In the genomic region with DNA sequence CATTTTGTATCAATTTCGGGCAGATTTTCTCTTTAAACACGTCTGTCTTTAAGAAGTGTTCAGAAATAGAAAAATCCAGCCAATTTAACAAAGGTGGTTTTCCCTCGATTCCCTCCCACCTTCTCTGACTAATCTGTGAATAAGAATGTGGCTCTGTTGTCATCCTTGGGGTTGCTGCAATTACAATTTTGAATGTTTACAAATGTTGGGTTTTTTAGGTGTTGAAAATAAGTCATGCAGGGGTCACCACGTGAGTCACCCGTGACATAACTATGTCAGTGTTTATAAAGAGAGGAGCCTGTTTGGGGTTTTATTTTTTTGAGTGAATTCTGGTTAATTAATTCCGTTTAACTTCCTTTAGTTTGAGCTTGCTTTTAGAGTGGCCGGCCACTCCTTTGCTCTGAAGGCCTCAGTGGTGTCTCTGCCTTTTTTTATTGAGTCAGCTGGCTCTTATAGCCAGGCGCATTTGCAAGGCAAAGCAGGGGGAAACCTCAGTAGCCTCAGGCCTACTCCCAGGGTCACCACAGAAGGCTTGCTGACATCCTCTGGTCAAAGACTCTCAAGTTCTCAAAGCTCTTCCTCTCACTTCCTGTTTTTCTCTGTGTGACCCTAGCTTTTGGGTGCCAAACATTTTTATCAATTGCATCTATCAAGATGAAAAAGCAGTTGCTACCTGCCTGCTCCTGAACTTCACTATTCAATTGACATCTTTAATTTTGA, we compare ENCODE assay signal across 12 mouse cellular contexts.
DNase-seq lines count a peak whose midpoint lies in the region; ATAC-seq and TF ChIP-seq lines count a peak whose summit lies in the region.
"Had no signal": no experiment of that assay in that cellular context is flagged by ENCODE, and none has a peak within 500 bp of the region (broad histone marks: within the 10 kb centered on the region; RNA-seq: fewer than 3 reads in every experiment).

No protein-coding gene starts in this region.

- no peaks in the 10 kb centered on the region for H3K27me3 ChIP-seq in kidney, embryonic 16.5 days (ENCODE audit: insufficient read depth, low read length)
- H3K27me3 ChIP-seq in forebrain, embryonic 11.5 days (ENCODE audit: control insufficient read depth, insufficient read depth, low read length), result peaks cover 2% of the 10 kb centered on the region; the same call in 1 of the 2 replicates

- H3K4me1 ChIP-seq in kidney, embryonic 16.5 days (ENCODE audit: insufficient read depth, low read length), result peaks cover 12% of the 10 kb centered on the region; the same call in 1 of the 2 replicates
- H3K4me1 ChIP-seq in ES-E14 (ENCODE audit: control insufficient read depth in 2 of 2, insufficient read depth in 2 of 2, low read length in 2 of 2, poor library complexity in 1 of 2), result peaks cover 0 to 6% of the 10 kb centered on the region in 2 experiments; a peak in 2 of 4 replicates
- 0 out of 2 replicates have a peak, but pooled peaks cover 4% of the 10 kb centered on the region for H3K4me1 ChIP-seq in forebrain, embryonic 11.5 days (replicated peaks; ENCODE audit: control insufficient read depth, insufficient read depth, low read length)

- no peak overlapping the region for H3K4me3 ChIP-seq in kidney, embryonic 16.5 days (ENCODE audit: low read length)
- no peak overlapping the region for H3K4me3 ChIP-seq in ES-E14 (ENCODE audit: insufficient read depth in 1 of 2, low read depth in 1 of 2, low read length in 2 of 2, poor library complexity in 1 of 2, severe bottlenecking in 1 of 2)
- no peak overlapping the region for H3K4me3 ChIP-seq in forebrain, embryonic 11.5 days (ENCODE audit: low read depth, low read length)

- H3K9ac ChIP-seq in kidney, embryonic 16.5 days (replicated peaks; ENCODE audit: low read length), result no peak overlapping the region
- no peak overlapping the region for H3K9ac ChIP-seq in ES-E14 (ENCODE audit: insufficient read depth, low read depth, low read length, poor library complexity, severe bottlenecking)
- H3K9ac ChIP-seq in forebrain, embryonic 11.5 days (ENCODE audit: low read length), result no peak overlapping the region
- H3K9ac ChIP-seq: liver, embryonic 14.5 days had no signal

- no peaks in the 10 kb centered on the region for H3K9me3 ChIP-seq in kidney, embryonic 16.5 days (ENCODE audit: low read length)
- no peaks in the 10 kb centered on the region for H3K9me3 ChIP-seq in ES-E14 (ENCODE audit: control insufficient read depth, insufficient read depth, low read depth, low read length)
- H3K9me3 ChIP-seq in forebrain, embryonic 11.5 days (ENCODE audit: control insufficient read depth, low read length), result no peaks in the 10 kb centered on the region

- no peak for DNase-seq in kidney, adult 11 months
- no peak for DNase-seq in ES-E14 (ENCODE audit: low read depth, low spot score)
- peak; percentile 23 for DNase-seq in embryo, embryonic 10 days (ENCODE audit: low spot score)
- peak; percentile 16 for DNase-seq in neural tube, embryonic 10.5 days (ENCODE audit: extremely low spot score, low spot score)
- DNase-seq in lung, postnatal 14 days, result no peak
- no peak for DNase-seq in testis, postnatal 14 days (ENCODE audit: low spot score)
- DNase-seq in forebrain, embryonic 11.5 days (ENCODE audit: low spot score), result no peak
- DNase-seq: cerebellum, postnatal 25 days; lung, postnatal 4 days had no signal

- peak overlapping the region; percentile 40; the same call in 1 of the 2 replicates for H3K27ac ChIP-seq in kidney, embryonic 16.5 days (ENCODE audit: low read length)
- H3K27ac ChIP-seq in ES-E14 (ENCODE audit: insufficient read depth, low read depth, low read length, poor library complexity, severe bottlenecking), result no peak overlapping the region
- H3K27ac ChIP-seq in forebrain, embryonic 11.5 days (ENCODE audit: low read depth, low read length), result no peak overlapping the region
- H3K27ac ChIP-seq: liver, embryonic 14.5 days had no signal

- H3K4me2 ChIP-seq in kidney, embryonic 16.5 days (replicated peaks; ENCODE audit: low read depth, low read length), result 0 out of 2 replicates have a peak overlapping the region, but pooled peaks have one; percentile 17
- H3K4me2 ChIP-seq in forebrain, embryonic 11.5 days (ENCODE audit: low read depth, low read length, severe bottlenecking), result no peak overlapping the region

- in situ Hi-C loops in ES-E14 (cut with MboI; ENCODE audit: low sequenced_read_pairs in 2 of 2, unreplicated experiment in 2 of 2), result no loop called here

- no peaks in the 10 kb centered on the region for H3K36me3 ChIP-seq in kidney, embryonic 16.5 days (ENCODE audit: insufficient read depth, low read length)
- no peaks in the 10 kb centered on the region for H3K36me3 ChIP-seq in ES-E14 (ENCODE audit: control insufficient read depth, insufficient read depth, low read length, poor library complexity, severe bottlenecking)
- H3K36me3 ChIP-seq in forebrain, embryonic 11.5 days (ENCODE audit: control insufficient read depth, insufficient read depth, low read length), result no peaks in the 10 kb centered on the region

- ATAC-seq in kidney, embryonic 16.5 days (ENCODE audit: low FRiP score, low TSS enrichment), result no peak
- ATAC-seq in forebrain, embryonic 11.5 days (replicated peaks; ENCODE audit: low FRiP score), result no peak
- ATAC-seq: inflammation-experienced regulatory T-cells, adult 6 months had no signal

- 36% methylated on average over 8 of the region's 8 CpGs for WGBS in kidney, embryonic 16.5 days
- 21% methylated on average over 8 of the region's 8 CpGs for WGBS in forebrain, embryonic 11.5 days

TF ChIP-seq in ES-E14, 5 proteins besides CTCF, POLR2A, EP300 and RAD21:
- TF ChIP-seq HCFC1 (IDR thresholded peaks at IDR 0.05; ENCODE audit: borderline replicate concordance, insufficient read depth, low read length), result no peak
- no peak for TF ChIP-seq MAFK (IDR thresholded peaks at IDR 0.05; ENCODE audit: insufficient read depth, low read depth, low read length)
- 0 out of 2 replicates have a peak, but pooled peaks have one; percentile 11 for TF ChIP-seq ZNF384 (IDR thresholded peaks at IDR 0.05; ENCODE audit: low read depth, low read length)

Comparison
In these comparisons a context has a peak if more than half of its experiments do, and no peak if none do; other contexts are left out.
1. DNase-seq: peak in embryo, embryonic 10 days (single experiment) and neural tube, embryonic 10.5 days (single experiment); none in kidney, adult 11 months (single experiment), ES-E14 (single experiment), lung, postnatal 14 days (single experiment), testis, postnatal 14 days (single experiment) and forebrain, embryonic 11.5 days (single experiment).